In the genomic region with DNA sequence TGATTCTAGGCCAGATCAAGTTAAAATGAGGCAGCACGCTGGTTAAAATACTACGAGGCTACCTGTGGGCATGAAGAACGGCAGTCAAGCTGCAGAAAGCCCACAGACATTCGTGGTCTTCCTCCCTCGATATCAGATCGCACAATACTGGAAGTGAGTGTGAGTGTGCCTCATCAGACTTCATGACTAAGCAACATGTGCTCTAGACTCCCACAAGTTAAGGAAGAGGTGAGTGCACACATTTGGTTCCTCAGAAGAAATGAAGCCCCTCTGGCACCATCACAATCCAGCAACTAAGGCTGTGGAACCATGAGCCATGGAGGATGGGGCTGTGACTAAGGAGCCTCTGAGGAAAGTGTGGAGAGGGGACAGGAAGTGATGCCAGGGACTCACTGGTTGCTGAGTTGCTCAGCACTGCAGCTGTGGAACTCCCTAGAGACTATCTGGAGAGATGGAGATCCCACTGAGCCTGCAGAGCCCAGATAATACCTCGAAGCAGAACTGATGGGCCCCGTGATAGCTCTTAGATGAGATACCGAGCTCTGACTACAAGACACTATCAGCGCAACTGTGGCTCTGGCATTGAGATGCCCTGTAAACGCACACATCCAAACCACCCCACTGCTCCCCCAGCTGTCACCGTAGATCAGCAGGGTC, we compare ENCODE assay signal across 11 mouse cellular contexts. TPM values are rescaled to one million over a fixed set of nuclear protein-coding genes. Genes with fewer than 3 reads are reported as not detected.
DNase-seq lines count a peak whose midpoint lies in the region; ATAC-seq and TF ChIP-seq lines count a peak whose summit lies in the region.
"Had no signal": no experiment of that assay in that cellular context is flagged by ENCODE, and none has a peak within 500 bp of the region (broad histone marks: within the 10 kb centered on the region; RNA-seq: fewer than 3 reads in every experiment).

No protein-coding gene starts in this region.

- peak overlapping the region; percentile 19; the same call in 1 of the 2 replicates for H3K4me2 ChIP-seq in heart, embryonic 15.5 days
- H3K4me2 ChIP-seq in forebrain, embryonic 15.5 days (replicated peaks): no peak overlapping the region
- H3K4me2 ChIP-seq in liver, embryonic 13.5 days: peak overlapping the region; percentile 59
- H3K4me2 ChIP-seq: neural tube, embryonic 12.5 days had no signal

- no peak overlapping the region for H3K27ac ChIP-seq in heart, embryonic 15.5 days
- peak overlapping the region; percentile 58 for H3K27ac ChIP-seq in forebrain, embryonic 15.5 days (replicated peaks)
- peak overlapping the region; percentile 69 for H3K27ac ChIP-seq in liver, embryonic 13.5 days
- H3K27ac ChIP-seq: neural tube, embryonic 12.5 days had no signal

- H3K9me3 ChIP-seq in heart, embryonic 15.5 days (replicated peaks): no peaks in the 10 kb centered on the region
- no peaks in the 10 kb centered on the region for H3K9me3 ChIP-seq in G1E (replicated peaks)
- H3K9me3 ChIP-seq in forebrain, embryonic 15.5 days: no peaks in the 10 kb centered on the region
- no peaks in the 10 kb centered on the region for H3K9me3 ChIP-seq in liver, embryonic 13.5 days (replicated peaks)
- H3K9me3 ChIP-seq: neural tube, embryonic 12.5 days had no signal

- no peaks in the 10 kb centered on the region for H3K36me3 ChIP-seq in heart, embryonic 15.5 days
- H3K36me3 ChIP-seq in G1E (replicated peaks): no peaks in the 10 kb centered on the region
- no peaks in the 10 kb centered on the region for H3K36me3 ChIP-seq in forebrain, embryonic 15.5 days
- H3K36me3 ChIP-seq in liver, embryonic 13.5 days: no peaks in the 10 kb centered on the region
- H3K36me3 ChIP-seq: neural tube, embryonic 12.5 days had no signal

- no peak for TF ChIP-seq CTCF in G1E (IDR thresholded peaks at IDR 0.05; ENCODE audit: low read depth, low read length)

- peaks cover 18% of the 10 kb centered on the region for H3K4me1 ChIP-seq in heart, embryonic 15.5 days (replicated peaks)
- H3K4me1 ChIP-seq in G1E (ENCODE audit: insufficient read depth, low read depth, low read length): peaks cover 6% of the 10 kb centered on the region; the same call in 1 of the 2 replicates
- peaks cover 10% of the 10 kb centered on the region for H3K4me1 ChIP-seq in forebrain, embryonic 15.5 days
- H3K4me1 ChIP-seq in liver, embryonic 13.5 days (replicated peaks): peaks cover 42% of the 10 kb centered on the region
- H3K4me1 ChIP-seq: neural tube, embryonic 12.5 days had no signal

- no peak for DNase-seq in heart, adult 9 months (ENCODE audit: low spot score in 2 of 2)
- DNase-seq in G1E (ENCODE audit: low spot score): no peak
- DNase-seq in liver, embryonic 13.5 days: peak; percentile 50
- no peak for DNase-seq in B cell, adult 2 months
- DNase-seq in cerebellum, adult 9-10 months: no peak
- DNase-seq in right cerebral cortex, postnatal 36 days (ENCODE audit: low spot score in 2 of 2): no peak
- DNase-seq: cerebellum, postnatal 25 days; kidney, postnatal 36 days had no signal

- no peak overlapping the region for H3K4me3 ChIP-seq in heart, embryonic 15.5 days
- H3K4me3 ChIP-seq in G1E (ENCODE audit: low read depth, low read length): no peak overlapping the region
- no peak overlapping the region for H3K4me3 ChIP-seq in forebrain, embryonic 15.5 days
- peak overlapping the region; percentile 22; the same call in 1 of the 2 replicates for H3K4me3 ChIP-seq in liver, embryonic 13.5 days (replicated peaks)
- H3K4me3 ChIP-seq: neural tube, embryonic 12.5 days had no signal

- H3K9ac ChIP-seq in heart, embryonic 15.5 days: no peak overlapping the region
- H3K9ac ChIP-seq in forebrain, embryonic 15.5 days (replicated peaks): no peak overlapping the region
- peak overlapping the region; percentile 63 for H3K9ac ChIP-seq in liver, embryonic 13.5 days
- H3K9ac ChIP-seq: neural tube, embryonic 12.5 days had no signal

- ATAC-seq in heart, embryonic 15.5 days (replicated peaks; ENCODE audit: insufficient number of reproducible peaks, insufficient read depth, low FRiP score, low read depth): no peak
- peak; percentile 11; the same call in 1 of the 2 replicates for ATAC-seq in G1E (ENCODE audit: extremely low read depth, insufficient number of reproducible peaks, low FRiP score, poor library complexity, severe bottlenecking)
- ATAC-seq in forebrain, embryonic 15.5 days (replicated peaks): no peak
- peak; percentile 80 for ATAC-seq in liver, embryonic 13.5 days (ENCODE audit: low read depth)

- WGBS in heart, embryonic 15.5 days: 72% methylated on average over 12 of the region's 12 CpGs
- 91% methylated on average over 12 of the region's 12 CpGs for whole genome bisulfite sequencing in forebrain, embryonic 15.5 days
- WGBS in liver, embryonic 13.5 days (ENCODE audit: insufficient replicate concordance): 33% methylated on average over 12 of the region's 12 CpGs

- no peaks in the 10 kb centered on the region for H3K27me3 ChIP-seq in heart, embryonic 15.5 days
- H3K27me3 ChIP-seq in G1E (ENCODE audit: insufficient read depth, low read length): peaks cover 16% of the 10 kb centered on the region
- no peaks in the 10 kb centered on the region for H3K27me3 ChIP-seq in forebrain, embryonic 15.5 days
- H3K27me3 ChIP-seq in liver, embryonic 13.5 days: peaks cover 5% of the 10 kb centered on the region; the same call in 1 of the 2 replicates
- H3K27me3 ChIP-seq: neural tube, embryonic 12.5 days had no signal

RNA-seq across cellular contexts. Expression of gene Enthd1, which starts 46.3 kb away (rescaled TPM):
- polyA plus RNA-seq in heart, embryonic 15.5 days (2015; fragmentation: Nextera tagmentation; extraction: Ambion mirVana): not detected in 2 replicates
- total RNA-seq in G1E (2014; fragmentation: Nextera tagmentation) (not detected in 2 replicates), G1E (2017) (0.12 and 0.16 TPM in 2 replicates)
- polyA plus RNA-seq in G1E (2012): not detected in 2 replicates
- not detected in 2 replicates for polyA plus RNA-seq in forebrain, embryonic 15.5 days (2015; fragmentation: Nextera tagmentation; extraction: Ambion mirVana)
- polyA plus RNA-seq in liver, embryonic 13.5 days (2015; fragmentation: Nextera tagmentation; extraction: Ambion mirVana): not detected in 2 replicates
- polyA plus RNA-seq: neural tube, embryonic 12.5 days had no signal

RNA-seq across cellular contexts. Expression of gene Grap2, which starts 53.7 kb away (rescaled TPM):
- 2.6 and 6.0 TPM in 2 replicates for polyA plus RNA-seq in heart, embryonic 15.5 days (2015; fragmentation: Nextera tagmentation; extraction: Ambion mirVana)
- 2.3 and 21.1 TPM in 2 replicates for total RNA-seq in G1E (2014; fragmentation: Nextera tagmentation)
- 2.8 and 4.9 TPM in 2 replicates for total RNA-seq in G1E (2017)
- 4.5 and 4.6 TPM in 2 replicates for polyA plus RNA-seq in G1E (2012)
- 0.09 TPM in 1 of 2 replicates, not detected in the other for polyA plus RNA-seq in forebrain, embryonic 15.5 days (2015; fragmentation: Nextera tagmentation; extraction: Ambion mirVana)
- polyA plus RNA-seq in liver, embryonic 13.5 days (2015; fragmentation: Nextera tagmentation; extraction: Ambion mirVana): 31.6 and 33.2 TPM in 2 replicates

Comparison
In these comparisons a context has a peak if more than half of its experiments do, and no peak if none do; other contexts are left out.
1. ATAC-seq: peak in G1E (single experiment) and liver, embryonic 13.5 days (single experiment); none in heart, embryonic 15.5 days (single experiment) and forebrain, embryonic 15.5 days (single experiment).